Mouse (Mus musculus) kidney, postnatal 0 days (tissue): ENCODE results near the gene Kcnk7. TPM values are rescaled to one million over a fixed set of nuclear protein-coding genes. Genes with fewer than 3 reads are reported as not detected.
A peak's percentile ranks its signal among the peaks of the same experiment; 100 is the strongest.

Experiments used
- ATAC-seq: fragments of 200-750 bp; cut with Nextera tagmentation; replicated peaks from 2 replicates; pipeline ENCODE4 v1.8.0; 2017; ENCODE audit warnings: low read depth, moderate number of reproducible peaks, moderate TSS enrichment, moderate library complexity; ENCODE audit not compliant: low FRiP score
- DNase-seq: peaks from one replicate; pipeline ENCODE4 v3.0.0-alpha.2; 2016; ENCODE audit warnings: low spot score
- H3K27ac ChIP-seq: fragments of 300-500 bp; sonication (generic); 2 replicates; pipeline ENCODE4 v1.5.1; 2014; ENCODE audit warnings: mild to moderate bottlenecking
- H3K27me3 ChIP-seq: fragments of 300-500 bp; sonication (generic); 2 replicates; pipeline ENCODE4 v1.6.1; 2014; ENCODE audit warnings: low read length, mixed read lengths; ENCODE audit not compliant: insufficient read depth
- H3K36me3 ChIP-seq: fragments of 300-500 bp; sonication (generic); 2 replicates; pipeline ENCODE4 v1.6.1; 2014; ENCODE audit warnings: low read length, mixed read lengths; ENCODE audit not compliant: insufficient read depth
- H3K4me1 ChIP-seq: fragments of 300-500 bp; sonication (generic); replicated peaks from 2 replicates; pipeline ENCODE4 v1.6.1; 2014; ENCODE audit warnings: antibody characterized with exemption, low read length, mixed read lengths; ENCODE audit not compliant: insufficient read depth
- H3K4me2 ChIP-seq: fragments of 300-500 bp; sonication (generic); 2 replicates; pipeline ENCODE4 v1.6.1; 2014; ENCODE audit warnings: mild to moderate bottlenecking, low read length, moderate library complexity, mixed read lengths
- H3K4me3 ChIP-seq: fragments of 300-500 bp; sonication (generic); replicated peaks from 2 replicates; pipeline ENCODE4 v1.5.1; 2014; ENCODE audit warnings: low read depth, low read length
- H3K9ac ChIP-seq: fragments of 300-500 bp; sonication (generic); 2 replicates; pipeline ENCODE4 v1.6.1; 2014; ENCODE audit warnings: low read depth, low read length
- H3K9me3 ChIP-seq: fragments of 300-500 bp; sonication (generic); replicated peaks from 2 replicates; pipeline ENCODE4 v1.6.1; 2016; ENCODE audit warnings: low read length, inconsistent platforms, mixed read lengths
- CTCF ChIP-seq: IDR thresholded peaks from 2 replicates; pipeline ENCODE4 v1.5.1; 2016; ENCODE audit warnings: antibody characterized with exemption, low read depth, mild to moderate bottlenecking, moderate library complexity
- WGBS: fragments of 180-500 bp; shearing (Covaris S2); extraction: QIAGEN DNeasy Blood & Tissue Kit; methylation state at CpG from one replicate; pipeline ENCODE4 v1.1.7; 2014; 5-methylcytosine and 5-hydroxymethylcytosine counted together
- polyA plus RNA-seq: library from polyadenylated mRNA; unstranded; fragments of >200 nt; fragmentation: Nextera tagmentation; extraction: Ambion mirVana; gene quantifications from 2 replicates; pipeline ENCODE4 v1.2.1, GENCODE M21; 2015

Gene Kcnk7
- polyA plus RNA-seq, 1 experiment from 2014 or later, result 0.32 TPM

- Histone ChIP-seq H3K36me3 (peaks cover 24% of the 10 kb centered on the region), H3K4me2 (peak overlapping the region; percentile 100), H3K27me3 (no peaks in the 10 kb centered on the region), H3K9ac (peak overlapping the region; percentile 86), H3K27ac (peak overlapping the region; percentile 96), H3K4me1 (peaks cover 31% of the 10 kb centered on the region), H3K9me3 (no peaks in the 10 kb centered on the region), H3K4me3 (peak overlapping the region; percentile 92)
- DNase-seq (peak; percentile 20), ATAC-seq (no peak)
- no peak for TF ChIP-seq CTCF
- WGBS, result 1% methylated on average over 7 of the region's 7 CpGs
Observed at GRCm38 (mm10) chr19:5689088-5689428, 15.1 kb upstream of the Kcnk7 start.

GRCm38 (mm10) chr19:5689565-5690342, 14.4 kb upstream of the Kcnk7 start:
- H3K9me3 ChIP-seq, result no peaks in the 10 kb centered on the region
- H3K36me3 ChIP-seq, result peaks cover 17% of the 10 kb centered on the region
- TF ChIP-seq CTCF, result no peak
- peak overlapping the region; percentile 100 for H3K4me2 ChIP-seq
- H3K27ac ChIP-seq, result peak overlapping the region; percentile 96
- WGBS, result 1% methylated on average over 42 of the region's 42 CpGs
- peak; percentile 55 for ATAC-seq
- peaks cover 31% of the 10 kb centered on the region for H3K4me1 ChIP-seq
- DNase-seq, result peak; percentile 94
- peak overlapping the region; percentile 92 for H3K4me3 ChIP-seq
- H3K27me3 ChIP-seq, result no peaks in the 10 kb centered on the region
- peak overlapping the region; percentile 86 for H3K9ac ChIP-seq

- Histone ChIP-seq H3K27me3 (no peaks in the 10 kb centered on the region), H3K27ac (peak overlapping the region; percentile 96), H3K4me1 (peaks cover 31% of the 10 kb centered on the region), H3K9ac (peak overlapping the region; percentile 86), H3K36me3 (peaks cover 18% of the 10 kb centered on the region), H3K4me2 (peak overlapping the region; percentile 100), H3K4me3 (peak overlapping the region; percentile 92), H3K9me3 (no peaks in the 10 kb centered on the region)
- no peak for ATAC-seq
- TF ChIP-seq CTCF, result no peak
- DNase-seq, result no peak
- WGBS, result 36% methylated on average over 15 of the region's 15 CpGs
Observed at GRCm38 (mm10) chr19:5690343-5690735, 13.8 kb upstream of the Kcnk7 start.

GRCm38 (mm10) chr19:5691601-5692000, 12.6 kb upstream of the Kcnk7 start:
- no peaks in the 10 kb centered on the region for H3K9me3 ChIP-seq
- peak overlapping the region; percentile 96 for H3K27ac ChIP-seq
- DNase-seq, result no peak
- peaks cover 26% of the 10 kb centered on the region for H3K36me3 ChIP-seq
- TF ChIP-seq CTCF, result no peak
- 58% methylated on average over 5 of the region's 5 CpGs for WGBS
- peaks cover 31% of the 10 kb centered on the region for H3K4me1 ChIP-seq
- H3K27me3 ChIP-seq, result no peaks in the 10 kb centered on the region
- peak overlapping the region; percentile 92 for H3K4me3 ChIP-seq
- peak overlapping the region; percentile 100 for H3K4me2 ChIP-seq
- peak overlapping the region; percentile 86 for H3K9ac ChIP-seq
- ATAC-seq, result no peak

- peaks cover 31% of the 10 kb centered on the region for H3K4me1 ChIP-seq
- WGBS, result 45% methylated on average over 10 of the region's 10 CpGs
- no peaks in the 10 kb centered on the region for H3K27me3 ChIP-seq
- DNase-seq (peak; percentile 73), ATAC-seq (no peak)
- peak overlapping the region; percentile 92 for H3K4me3 ChIP-seq
- H3K27ac ChIP-seq, result peak overlapping the region; percentile 96
- H3K36me3 ChIP-seq, result peaks cover 33% of the 10 kb centered on the region
- no peak for TF ChIP-seq CTCF
- H3K4me2 ChIP-seq, result peak overlapping the region; percentile 100
- no peaks in the 10 kb centered on the region for H3K9me3 ChIP-seq
- H3K9ac ChIP-seq, result peak overlapping the region; percentile 86
Observed at GRCm38 (mm10) chr19:5692086-5692912, 11.9 kb upstream of the Kcnk7 start.

GRCm38 (mm10) chr19:5692913-5693396, 11.2 kb upstream of the Kcnk7 start:
- H3K9ac ChIP-seq, result peak overlapping the region; percentile 86
- no peak for TF ChIP-seq CTCF
- peak overlapping the region; percentile 92 for H3K4me3 ChIP-seq
- peaks cover 40% of the 10 kb centered on the region for H3K36me3 ChIP-seq
- peak overlapping the region; percentile 100 for H3K4me2 ChIP-seq
- H3K9me3 ChIP-seq, result no peaks in the 10 kb centered on the region
- H3K27ac ChIP-seq, result peak overlapping the region; percentile 96
- H3K27me3 ChIP-seq, result no peaks in the 10 kb centered on the region
- peaks cover 28% of the 10 kb centered on the region for H3K4me1 ChIP-seq
- ATAC-seq (no peak), DNase-seq (no peak)
- WGBS, result 54% methylated on average over 10 of the region's 10 CpGs
